Mouse (Mus musculus): ENCODE measurements around the gene Scn5a. TPM values are rescaled to one million over a fixed set of nuclear protein-coding genes. Genes with fewer than 3 reads are reported as not detected.

Gene Scn5a
- polyA plus RNA-seq, 1 experiment from 2014 or later = 0.40 TPM

GRCm38 (mm10) chr9:119438065-119438464 lies 140.8 kb downstream of the Scn5a start:
- WGBS = 95% methylated on average over 12 of the region's 12 CpGs
- no peaks in the 10 kb centered on the region for H3K27me3 ChIP-seq (replicated peaks)
- no peak overlapping the region for H3K4me3 ChIP-seq
- no peaks in the 10 kb centered on the region for H3K9me3 ChIP-seq
- H3K27ac ChIP-seq = no peak overlapping the region
- no peak overlapping the region for H3K4me2 ChIP-seq
- ATAC-seq (replicated peaks) = no peak
- no peaks in the 10 kb centered on the region for H3K4me1 ChIP-seq
- H3K9ac ChIP-seq = no peak overlapping the region
- H3K36me3 ChIP-seq (replicated peaks) = peaks cover 21% of the 10 kb centered on the region

GRCm38 (mm10) chr9:119435855-119436254 lies 143.0 kb downstream of the Scn5a start:
- ATAC-seq (replicated peaks) = no peak

More at GRCm38 (mm10) chr9:119435855-119436254, 143.0 kb downstream of the Scn5a start:
- Histone ChIP-seq H3K27me3 (replicated peaks) (no peaks in the 10 kb centered on the region), H3K4me2 (no peak overlapping the region), H3K9ac (no peak overlapping the region), H3K9me3 (no peaks in the 10 kb centered on the region), H3K27ac (no peak overlapping the region), H3K36me3 (replicated peaks) (peaks cover 28% of the 10 kb centered on the region), H3K4me3 (no peak overlapping the region), H3K4me1 (no peaks in the 10 kb centered on the region)
- 87% methylated on average over 2 of the region's 2 CpGs for WGBS

Other genes with a start within 250 kb of the Scn5a start
- gene Acaa1a, start 239.3 kb downstream of the Scn5a start, polyA plus RNA-seq (2015; fragmentation: Nextera tagmentation; extraction: Ambion mirVana) = 120 and 124 TPM in 2 replicates
- gene Myd88, start 237.6 kb downstream of the Scn5a start, polyA plus RNA-seq (2015; fragmentation: Nextera tagmentation; extraction: Ambion mirVana) = 6.5 and 7.2 TPM in 2 replicates
- 2.7 TPM in 2 replicates for gene Xylb, start 221.6 kb downstream of the Scn5a start, polyA plus RNA-seq (2015; fragmentation: Nextera tagmentation; extraction: Ambion mirVana)
- not detected in 2 replicates for gene Slc22a14, start 213.5 kb downstream of the Scn5a start, polyA plus RNA-seq (2015; fragmentation: Nextera tagmentation; extraction: Ambion mirVana)
- gene Acvr2b, start 176.9 kb downstream of the Scn5a start, polyA plus RNA-seq (2015; fragmentation: Nextera tagmentation; extraction: Ambion mirVana) = 65.4 and 67.3 TPM in 2 replicates
- 53.3 and 53.4 TPM in 2 replicates for gene Exog, start 134.1 kb downstream of the Scn5a start, polyA plus RNA-seq (2015; fragmentation: Nextera tagmentation; extraction: Ambion mirVana)
- gene Scn10a, start 140.3 kb upstream of the Scn5a start, polyA plus RNA-seq (2015; fragmentation: Nextera tagmentation; extraction: Ambion mirVana) = 0.03 TPM in 1 of 2 replicates, not detected in the other
- 0.17 and 0.18 TPM in 2 replicates for gene Scn11a, start 246.4 kb upstream of the Scn5a start, polyA plus RNA-seq (2015; fragmentation: Nextera tagmentation; extraction: Ambion mirVana)

Data from midbrain, embryonic 15.5 days (tissue).